Mouse (Mus musculus): ENCODE results near the gene Tpmt. TPM values are rescaled to one million over a fixed set of nuclear protein-coding genes. Genes with fewer than 3 reads are reported as not detected.

The Tpmt gene
- polyA plus RNA-seq, 1 experiment from 2014 or later = 24.3 TPM

- no peaks in the 10 kb centered on the region for H3K27me3 ChIP-seq
- no peaks in the 10 kb centered on the region for H3K4me1 ChIP-seq (replicated peaks)
- H3K4me2 ChIP-seq = no peak overlapping the region
- H3K4me3 ChIP-seq (replicated peaks) = no peak overlapping the region
- H3K36me3 ChIP-seq = no peaks in the 10 kb centered on the region
- no peak for ATAC-seq (ENCODE audit: insufficient number of reproducible peaks, insufficient read depth, low FRiP score, low TSS enrichment, low read depth)
- 83% methylated on average over 4 of the region's 4 CpGs for WGBS
- H3K9ac ChIP-seq (replicated peaks) = no peak overlapping the region
- 0 out of 2 replicates have a peak, but pooled peaks cover 5% of the 10 kb centered on the region for H3K9me3 ChIP-seq
- H3K27ac ChIP-seq = no peak overlapping the region
These were observed 42.9 kb downstream of the Tpmt start for GRCm38 (mm10) chr13:47001590-47001989.

GRCm38 (mm10) chr13:46999498-46999897 is 45.0 kb downstream of the Tpmt start:
- 60% methylated on average over 5 of the region's 5 CpGs for WGBS
- Histone ChIP-seq H3K36me3 (no peaks in the 10 kb centered on the region), H3K27me3 (no peaks in the 10 kb centered on the region), H3K27ac (no peak overlapping the region), H3K9me3 (no peaks in the 10 kb centered on the region), H3K4me3 (replicated peaks) (no peak overlapping the region), H3K4me1 (replicated peaks) (no peaks in the 10 kb centered on the region), H3K4me2 (no peak overlapping the region), H3K9ac (replicated peaks) (no peak overlapping the region)
- ATAC-seq (ENCODE audit: insufficient number of reproducible peaks, insufficient read depth, low FRiP score, low TSS enrichment, low read depth) = no peak

GRCm38 (mm10) chr13:46997355-46997754 is 47.2 kb downstream of the Tpmt start:
- Histone ChIP-seq H3K27ac (no peak overlapping the region), H3K27me3 (no peaks in the 10 kb centered on the region), H3K4me1 (replicated peaks) (no peaks in the 10 kb centered on the region), H3K36me3 (no peaks in the 10 kb centered on the region), H3K9me3 (no peaks in the 10 kb centered on the region), H3K4me2 (no peak overlapping the region), H3K9ac (replicated peaks) (no peak overlapping the region), H3K4me3 (replicated peaks) (no peak overlapping the region)
- WGBS = 77% methylated on average over 4 of the region's 4 CpGs
- ATAC-seq (ENCODE audit: insufficient number of reproducible peaks, insufficient read depth, low FRiP score, low TSS enrichment, low read depth) = no peak

GRCm38 (mm10) chr13:46993274-46993551 is 51.3 kb downstream of the Tpmt start:
- Histone ChIP-seq H3K9ac (replicated peaks) (no peak overlapping the region), H3K36me3 (no peaks in the 10 kb centered on the region), H3K27me3 (no peaks in the 10 kb centered on the region), H3K4me2 (no peak overlapping the region), H3K4me3 (replicated peaks) (no peak overlapping the region), H3K4me1 (replicated peaks) (no peaks in the 10 kb centered on the region), H3K9me3 (no peaks in the 10 kb centered on the region), H3K27ac (no peak overlapping the region)
- 88% methylated on average over 2 of the region's 2 CpGs for WGBS
- ATAC-seq (ENCODE audit: insufficient number of reproducible peaks, insufficient read depth, low FRiP score, low TSS enrichment, low read depth) = no peak

GRCm38 (mm10) chr13:46992516-46993273 is 51.8 kb downstream of the Tpmt start:
- no peaks in the 10 kb centered on the region for H3K4me1 ChIP-seq (replicated peaks)
- H3K4me2 ChIP-seq = no peak overlapping the region
- H3K36me3 ChIP-seq = no peaks in the 10 kb centered on the region
- WGBS = 70% methylated on average over 7 of the region's 7 CpGs
- H3K9ac ChIP-seq (replicated peaks) = no peak overlapping the region
- ATAC-seq (ENCODE audit: insufficient number of reproducible peaks, insufficient read depth, low FRiP score, low TSS enrichment, low read depth) = no peak
- no peaks in the 10 kb centered on the region for H3K9me3 ChIP-seq
- H3K27me3 ChIP-seq = no peaks in the 10 kb centered on the region
- no peak overlapping the region for H3K4me3 ChIP-seq (replicated peaks)
- H3K27ac ChIP-seq = no peak overlapping the region

- no peak overlapping the region for H3K4me3 ChIP-seq (replicated peaks)
- no peak overlapping the region for H3K27ac ChIP-seq
- no peaks in the 10 kb centered on the region for H3K36me3 ChIP-seq
- no peaks in the 10 kb centered on the region for H3K4me1 ChIP-seq (replicated peaks)
- WGBS = 41% methylated on average over 4 of the region's 4 CpGs
- no peak overlapping the region for H3K4me2 ChIP-seq
- H3K9ac ChIP-seq (replicated peaks) = no peak overlapping the region
- no peak for ATAC-seq (ENCODE audit: insufficient number of reproducible peaks, insufficient read depth, low FRiP score, low TSS enrichment, low read depth)
- no peaks in the 10 kb centered on the region for H3K27me3 ChIP-seq
- no peaks in the 10 kb centered on the region for H3K9me3 ChIP-seq
These were observed 54.0 kb downstream of the Tpmt start for GRCm38 (mm10) chr13:46990376-46991011.

GRCm38 (mm10) chr13:46987941-46988340 is 56.6 kb downstream of the Tpmt start:
- Histone ChIP-seq H3K36me3 (no peaks in the 10 kb centered on the region), H3K4me2 (no peak overlapping the region), H3K27ac (no peak overlapping the region), H3K4me3 (replicated peaks) (no peak overlapping the region), H3K9ac (replicated peaks) (no peak overlapping the region), H3K9me3 (no peaks in the 10 kb centered on the region), H3K4me1 (replicated peaks) (no peaks in the 10 kb centered on the region), H3K27me3 (no peaks in the 10 kb centered on the region)
- no peak for ATAC-seq (ENCODE audit: insufficient number of reproducible peaks, insufficient read depth, low FRiP score, low TSS enrichment, low read depth)
- 79% methylated on average over 8 of the region's 8 CpGs for WGBS

GRCm38 (mm10) chr13:46986208-46986607 is 58.3 kb downstream of the Tpmt start:
- no peak overlapping the region for H3K4me2 ChIP-seq
- ATAC-seq (ENCODE audit: insufficient number of reproducible peaks, insufficient read depth, low FRiP score, low TSS enrichment, low read depth) = no peak
- H3K9ac ChIP-seq (replicated peaks) = no peak overlapping the region
- H3K4me1 ChIP-seq (replicated peaks) = no peaks in the 10 kb centered on the region
- no peaks in the 10 kb centered on the region for H3K27me3 ChIP-seq
- H3K9me3 ChIP-seq = no peaks in the 10 kb centered on the region
- H3K27ac ChIP-seq = no peak overlapping the region
- no peaks in the 10 kb centered on the region for H3K36me3 ChIP-seq
- H3K4me3 ChIP-seq (replicated peaks) = no peak overlapping the region
- 84% methylated on average over 6 of the region's 6 CpGs for WGBS

GRCm38 (mm10) chr13:46983878-46984277 is 60.7 kb downstream of the Tpmt start:
- WGBS = 91% methylated on average over 2 of the region's 2 CpGs
- Histone ChIP-seq H3K27me3 (no peaks in the 10 kb centered on the region), H3K4me2 (no peak overlapping the region), H3K9ac (replicated peaks) (no peak overlapping the region), H3K4me1 (replicated peaks) (no peaks in the 10 kb centered on the region), H3K27ac (no peak overlapping the region), H3K36me3 (no peaks in the 10 kb centered on the region), H3K4me3 (replicated peaks) (no peak overlapping the region), H3K9me3 (no peaks in the 10 kb centered on the region)
- ATAC-seq (ENCODE audit: insufficient number of reproducible peaks, insufficient read depth, low FRiP score, low TSS enrichment, low read depth) = no peak

- no peak overlapping the region for H3K9ac ChIP-seq (replicated peaks)
- H3K27ac ChIP-seq = no peak overlapping the region
- H3K9me3 ChIP-seq = no peaks in the 10 kb centered on the region
- WGBS = 65% methylated on average over 13 of the region's 13 CpGs
- no peaks in the 10 kb centered on the region for H3K27me3 ChIP-seq
- H3K4me2 ChIP-seq = no peak overlapping the region
- ATAC-seq (ENCODE audit: insufficient number of reproducible peaks, insufficient read depth, low FRiP score, low TSS enrichment, low read depth) = no peak
- H3K4me3 ChIP-seq (replicated peaks) = no peak overlapping the region
- no peaks in the 10 kb centered on the region for H3K36me3 ChIP-seq
- 0 out of 2 replicates have a peak, but pooled peaks cover 2% of the 10 kb centered on the region for H3K4me1 ChIP-seq (replicated peaks)
These were observed 64.6 kb downstream of the Tpmt start for GRCm38 (mm10) chr13:46979836-46980490.

GRCm38 (mm10) chr13:46976532-46976931 is 68.0 kb downstream of the Tpmt start:
- H3K4me1 ChIP-seq (replicated peaks) = 0 out of 2 replicates have a peak, but pooled peaks cover 2% of the 10 kb centered on the region
- WGBS = 86% methylated on average over 7 of the region's 7 CpGs
- no peak overlapping the region for H3K4me2 ChIP-seq
- no peak for ATAC-seq (ENCODE audit: insufficient number of reproducible peaks, insufficient read depth, low FRiP score, low TSS enrichment, low read depth)
- no peak overlapping the region for H3K4me3 ChIP-seq (replicated peaks)
- no peak overlapping the region for H3K27ac ChIP-seq
- no peaks in the 10 kb centered on the region for H3K9me3 ChIP-seq
- no peak overlapping the region for H3K9ac ChIP-seq (replicated peaks)
- H3K36me3 ChIP-seq = no peaks in the 10 kb centered on the region
- H3K27me3 ChIP-seq = no peaks in the 10 kb centered on the region
